Mouse (Mus musculus): ENCODE data around the gene Itga9. TPM values are rescaled to one million over a fixed set of nuclear protein-coding genes. Genes with fewer than 3 reads are reported as not detected.

Itga9 gene
- total and polyA plus RNA-seq, 2 experiments from 2014 or later: 10.7 to 61.5 TPM

DNA sequence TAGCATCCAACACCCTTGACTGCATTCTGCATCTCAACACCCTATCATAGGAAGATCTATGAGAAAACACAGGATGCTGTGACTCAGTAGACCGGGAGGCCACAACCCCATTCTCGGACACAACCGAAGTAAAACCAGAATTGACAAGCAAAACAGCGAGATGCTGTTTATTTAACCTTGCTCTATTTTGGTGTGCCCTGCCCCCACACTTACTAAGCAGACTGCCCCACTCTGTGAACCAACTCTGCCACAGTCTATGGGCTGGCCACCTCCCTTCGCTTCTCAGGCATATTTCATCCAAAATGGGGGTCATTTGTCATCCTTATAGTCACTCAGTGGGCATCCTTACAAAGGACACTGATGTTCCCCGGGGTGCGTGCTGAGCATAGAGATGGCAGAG is 160.5 kb downstream of the Itga9 start:
- Histone ChIP-seq H3K4me3 (ENCODE audit: low read depth, low read length) (no peak overlapping the region), H3K27me3 (ENCODE audit: control insufficient read depth, insufficient read depth, low read length) (no peaks in the 10 kb centered on the region), H3K9ac (replicated peaks; ENCODE audit: low read depth, low read length) (no peak overlapping the region), H3K9me3 (replicated peaks; ENCODE audit: control insufficient read depth, low read length) (no peaks in the 10 kb centered on the region), H3K4me2 (ENCODE audit: low read depth, low read length) (no peak overlapping the region), H3K4me1 (ENCODE audit: control insufficient read depth, insufficient read depth) (peaks cover 21% of the 10 kb centered on the region), H3K27ac (ENCODE audit: low read depth) (no peak overlapping the region), H3K36me3 (replicated peaks; ENCODE audit: control insufficient read depth, insufficient read depth, low read length) (no peaks in the 10 kb centered on the region)
- no peak for ATAC-seq (ENCODE audit: insufficient read depth, low read depth)
- WGBS: 82% methylated on average over 7 of the region's 7 CpGs
- DNase-seq (ENCODE audit: low spot score): no peak
- TF ChIP-seq CTCF (IDR thresholded peaks at IDR 0.05; ENCODE audit: low read depth) (no peak), EP300 (IDR thresholded peaks at IDR 0.05; ENCODE audit: low read depth) (no peak)

DNA sequence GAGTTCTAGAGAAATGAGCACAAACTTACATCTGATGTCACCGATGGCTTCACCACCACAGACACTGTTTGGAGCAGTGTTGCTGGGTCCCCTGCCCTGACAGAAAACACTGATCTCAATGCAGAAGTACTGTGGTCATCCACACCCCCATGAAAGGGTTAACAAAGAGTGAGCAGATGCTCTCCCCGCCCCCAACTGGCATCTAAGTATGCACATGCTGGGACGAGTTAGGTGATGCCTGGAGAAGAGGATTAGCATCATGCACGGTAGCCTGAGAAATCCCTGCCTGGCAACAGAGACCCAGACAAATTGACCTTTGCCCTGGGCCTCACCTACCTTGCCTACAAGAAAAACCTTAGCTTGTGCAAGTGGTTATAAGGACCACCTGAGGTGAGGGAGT is 162.1 kb downstream of the Itga9 start:
- DNase-seq (ENCODE audit: low spot score) (no peak), ATAC-seq (ENCODE audit: insufficient read depth, low read depth) (no peak)
- whole genome bisulfite sequencing: 60% methylated on average over 4 of the region's 4 CpGs
- Histone ChIP-seq H3K9me3 (replicated peaks; ENCODE audit: control insufficient read depth, low read length) (no peaks in the 10 kb centered on the region), H3K36me3 (replicated peaks; ENCODE audit: control insufficient read depth, insufficient read depth, low read length) (no peaks in the 10 kb centered on the region), H3K27me3 (ENCODE audit: control insufficient read depth, insufficient read depth, low read length) (no peaks in the 10 kb centered on the region), H3K4me3 (ENCODE audit: low read depth, low read length) (no peak overlapping the region), H3K9ac (replicated peaks; ENCODE audit: low read depth, low read length) (no peak overlapping the region), H3K4me1 (ENCODE audit: control insufficient read depth, insufficient read depth) (peaks cover 6% of the 10 kb centered on the region; the same call in 1 of the 2 replicates), H3K27ac (ENCODE audit: low read depth) (no peak overlapping the region), H3K4me2 (ENCODE audit: low read depth, low read length) (no peak overlapping the region)
- TF ChIP-seq CTCF (IDR thresholded peaks at IDR 0.05; ENCODE audit: low read depth): no peak
- no peak for TF ChIP-seq EP300 (IDR thresholded peaks at IDR 0.05; ENCODE audit: low read depth)

- H3K4me2 ChIP-seq (ENCODE audit: low read depth, low read length): no peak overlapping the region
- no peak for ATAC-seq (ENCODE audit: insufficient read depth, low read depth)
- no peaks in the 10 kb centered on the region for H3K4me1 ChIP-seq (ENCODE audit: control insufficient read depth, insufficient read depth)
- H3K27me3 ChIP-seq (ENCODE audit: control insufficient read depth, insufficient read depth, low read length): no peaks in the 10 kb centered on the region
- no peak overlapping the region for H3K4me3 ChIP-seq (ENCODE audit: low read depth, low read length)
- WGBS: 81% methylated on average over 4 of the region's 4 CpGs
- H3K27ac ChIP-seq (ENCODE audit: low read depth): no peak overlapping the region
- TF ChIP-seq EP300 (IDR thresholded peaks at IDR 0.05; ENCODE audit: low read depth) (no peak), CTCF (IDR thresholded peaks at IDR 0.05; ENCODE audit: low read depth) (no peak)
- DNase-seq (ENCODE audit: low spot score): no peak
- no peaks in the 10 kb centered on the region for H3K9me3 ChIP-seq (replicated peaks; ENCODE audit: control insufficient read depth, low read length)
- no peak overlapping the region for H3K9ac ChIP-seq (replicated peaks; ENCODE audit: low read depth, low read length)
- H3K36me3 ChIP-seq (replicated peaks; ENCODE audit: control insufficient read depth, insufficient read depth, low read length): no peaks in the 10 kb centered on the region
Observed at GRCm38 (mm10) chr9:118770366-118770765, 163.9 kb downstream of the Itga9 start.

DNA sequence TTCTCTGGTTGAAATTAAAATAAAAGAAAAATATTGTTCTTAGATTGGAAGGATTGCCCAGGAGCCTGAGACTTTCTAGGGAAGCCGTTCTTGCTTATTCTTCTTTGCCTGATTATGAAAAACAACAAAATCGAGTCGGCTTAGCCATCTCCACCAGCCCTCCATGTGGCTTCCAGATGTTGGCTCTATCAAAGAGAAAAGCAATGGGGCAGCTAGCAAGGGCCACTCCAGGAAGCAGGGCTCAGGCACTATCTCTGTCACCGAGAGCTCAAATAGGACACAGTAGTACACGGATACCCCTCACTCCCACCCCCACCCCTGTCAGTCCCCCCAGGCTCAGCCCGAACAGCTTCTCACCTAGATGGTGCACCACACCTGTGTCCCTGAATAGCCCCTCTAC is 168.2 kb downstream of the Itga9 start:
- Histone ChIP-seq H3K27me3 (ENCODE audit: control insufficient read depth, insufficient read depth, low read length) (no peaks in the 10 kb centered on the region), H3K4me2 (ENCODE audit: low read depth, low read length) (no peak overlapping the region), H3K4me1 (ENCODE audit: control insufficient read depth, insufficient read depth) (no peaks in the 10 kb centered on the region), H3K4me3 (ENCODE audit: low read depth, low read length) (no peak overlapping the region), H3K36me3 (replicated peaks; ENCODE audit: control insufficient read depth, insufficient read depth, low read length) (no peaks in the 10 kb centered on the region), H3K9ac (replicated peaks; ENCODE audit: low read depth, low read length) (no peak overlapping the region), H3K27ac (ENCODE audit: low read depth) (no peak overlapping the region), H3K9me3 (replicated peaks; ENCODE audit: control insufficient read depth, low read length) (no peaks in the 10 kb centered on the region)
- ATAC-seq (ENCODE audit: insufficient read depth, low read depth) (no peak), DNase-seq (ENCODE audit: low spot score) (no peak)
- 61% methylated on average over 6 of the region's 6 CpGs for WGBS
- no peak for TF ChIP-seq EP300 (IDR thresholded peaks at IDR 0.05; ENCODE audit: low read depth)
- no peak for TF ChIP-seq CTCF (IDR thresholded peaks at IDR 0.05; ENCODE audit: low read depth)

DNA sequence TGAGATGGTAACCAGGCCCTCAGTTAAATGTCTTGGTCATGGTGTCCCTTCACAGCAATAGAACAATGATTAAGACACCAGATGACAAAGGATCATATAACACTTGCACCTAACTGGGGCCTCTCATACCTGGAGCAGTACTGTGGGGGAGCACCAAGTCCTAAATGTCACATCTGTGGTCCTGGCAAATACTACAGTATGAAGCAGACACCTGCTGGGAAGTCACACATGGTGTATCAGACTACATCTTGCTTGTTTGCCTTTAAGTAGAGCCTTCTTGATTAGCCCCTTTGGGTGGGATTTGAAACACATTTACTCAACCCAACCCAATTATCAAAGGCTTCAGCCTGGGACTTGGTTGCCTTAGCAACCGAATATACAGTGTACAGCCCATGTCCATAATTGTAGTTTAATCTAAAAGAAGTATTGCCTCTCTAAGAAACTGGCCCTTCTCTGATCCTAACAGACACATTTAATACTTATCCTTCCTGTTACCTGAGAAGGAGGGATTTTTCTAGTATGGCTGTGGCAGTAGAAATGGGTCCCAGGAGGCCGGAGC is 170.5 kb downstream of the Itga9 start:
- ATAC-seq (ENCODE audit: insufficient read depth, low read depth) (no peak), DNase-seq (ENCODE audit: low spot score) (no peak)
- Histone ChIP-seq H3K9me3 (replicated peaks; ENCODE audit: control insufficient read depth, low read length) (no peaks in the 10 kb centered on the region), H3K27me3 (ENCODE audit: control insufficient read depth, insufficient read depth, low read length) (no peaks in the 10 kb centered on the region), H3K36me3 (replicated peaks; ENCODE audit: control insufficient read depth, insufficient read depth, low read length) (no peaks in the 10 kb centered on the region), H3K4me1 (ENCODE audit: control insufficient read depth, insufficient read depth) (no peaks in the 10 kb centered on the region), H3K4me2 (ENCODE audit: low read depth, low read length) (no peak overlapping the region), H3K27ac (ENCODE audit: low read depth) (no peak overlapping the region), H3K4me3 (ENCODE audit: low read depth, low read length) (no peak overlapping the region), H3K9ac (replicated peaks; ENCODE audit: low read depth, low read length) (no peak overlapping the region)
- 95% methylated on average over 2 of the region's 2 CpGs for WGBS
- TF ChIP-seq CTCF (IDR thresholded peaks at IDR 0.05; ENCODE audit: low read depth) (no peak), EP300 (IDR thresholded peaks at IDR 0.05; ENCODE audit: low read depth) (no peak)

- ATAC-seq (ENCODE audit: insufficient read depth, low read depth) (no peak), DNase-seq (ENCODE audit: low spot score) (no peak)
- no peaks in the 10 kb centered on the region for H3K36me3 ChIP-seq (replicated peaks; ENCODE audit: control insufficient read depth, insufficient read depth, low read length)
- H3K9me3 ChIP-seq (replicated peaks; ENCODE audit: control insufficient read depth, low read length): no peaks in the 10 kb centered on the region
- WGBS: 45% methylated on average over 2 of the region's 2 CpGs
- H3K9ac ChIP-seq (replicated peaks; ENCODE audit: low read depth, low read length): no peak overlapping the region
- H3K27ac ChIP-seq (ENCODE audit: low read depth): no peak overlapping the region
- no peak overlapping the region for H3K4me3 ChIP-seq (ENCODE audit: low read depth, low read length)
- no peak overlapping the region for H3K4me2 ChIP-seq (ENCODE audit: low read depth, low read length)
- no peak for TF ChIP-seq EP300 (IDR thresholded peaks at IDR 0.05; ENCODE audit: low read depth)
- no peak for TF ChIP-seq CTCF (IDR thresholded peaks at IDR 0.05; ENCODE audit: low read depth)
- no peaks in the 10 kb centered on the region for H3K4me1 ChIP-seq (ENCODE audit: control insufficient read depth, insufficient read depth)
- no peaks in the 10 kb centered on the region for H3K27me3 ChIP-seq (ENCODE audit: control insufficient read depth, insufficient read depth, low read length)
Observed at GRCm38 (mm10) chr9:118778596-118778995, 172.1 kb downstream of the Itga9 start.

Data from heart, postnatal 0 days (tissue).